Mouse (Mus musculus) mesoderm, embryonic 11.5 days (tissue): ENCODE data around the gene Dop1a.

Experiments used
- DNase-seq: peaks from one replicate; pipeline ENCODE4 v3.0.0-alpha.2; 2012; ENCODE audit warnings: low read depth, low spot score

Dop1a gene

GRCm38 (mm10) chr9:86466990-86467870 lies at the start of gene Dop1a:
Gene Dop1a, plus strand, starts transcription at chr9:86467154.
- peak; percentile 93 for DNase-seq

- DNase-seq: no peak
Observed at GRCm38 (mm10) chr9:86417971-86418370, 49.0 kb upstream of the Dop1a start.

GRCm38 (mm10) chr9:86419366-86419765 lies 47.6 kb upstream of the Dop1a start:
- DNase-seq: no peak

GRCm38 (mm10) chr9:86423331-86423730 lies 43.6 kb upstream of the Dop1a start:
- DNase-seq: no peak

GRCm38 (mm10) chr9:86435510-86435909 lies 31.4 kb upstream of the Dop1a start:
- DNase-seq: no peak

- DNase-seq: no peak
Observed at GRCm38 (mm10) chr9:86436608-86437007, 30.3 kb upstream of the Dop1a start.

- DNase-seq: no peak
Observed at GRCm38 (mm10) chr9:86438337-86439009, 28.5 kb upstream of the Dop1a start.

GRCm38 (mm10) chr9:86442248-86442647 lies 24.7 kb upstream of the Dop1a start:
- no peak for DNase-seq

- no peak for DNase-seq
Observed at GRCm38 (mm10) chr9:86446847-86447246, 20.1 kb upstream of the Dop1a start.

GRCm38 (mm10) chr9:86447431-86447830 lies 19.5 kb upstream of the Dop1a start:
- no peak for DNase-seq

GRCm38 (mm10) chr9:86449581-86449980 lies 17.4 kb upstream of the Dop1a start:
- peak; percentile 86 for DNase-seq

- DNase-seq: no peak
Observed at GRCm38 (mm10) chr9:86451094-86451493, 15.9 kb upstream of the Dop1a start.

- peak; percentile 80 for DNase-seq
Observed at GRCm38 (mm10) chr9:86451617-86452016, 15.3 kb upstream of the Dop1a start.

- DNase-seq: no peak
Observed at GRCm38 (mm10) chr9:86453626-86454025, 13.3 kb upstream of the Dop1a start.

GRCm38 (mm10) chr9:86464151-86465105 lies 2.5 kb upstream of the Dop1a start, which contains the start of gene Ube2cbp:
Gene Ube2cbp, minus strand, starts transcription at chr9:86464950.
- DNase-seq: peak; percentile 92

GRCm38 (mm10) chr9:86475956-86476355 lies 9.0 kb downstream of the Dop1a start:
- DNase-seq: no peak

- no peak for DNase-seq
Observed at GRCm38 (mm10) chr9:86476763-86477162, 9.8 kb downstream of the Dop1a start.

- no peak for DNase-seq
Observed at GRCm38 (mm10) chr9:86478414-86479093, 11.6 kb downstream of the Dop1a start.

- no peak for DNase-seq
Observed at GRCm38 (mm10) chr9:86482236-86482635, 15.3 kb downstream of the Dop1a start.

GRCm38 (mm10) chr9:86491740-86492139 lies 24.8 kb downstream of the Dop1a start:
- no peak for DNase-seq

- DNase-seq: no peak
Observed at GRCm38 (mm10) chr9:86496261-86496660, 29.3 kb downstream of the Dop1a start.
